Mouse (Mus musculus) embryonic stem cell, embryonic (primary cell): ENCODE data around the gene Dgkg.

Experiments used
- CTCF ChIA-PET, 4 experiments: fragments of 300-600 bp in 2 of 4; fragments of 350-600 bp in 2 of 4; sonication (Branson Sonifier 250); formaldehyde crosslinking; loops; one replicate each; lab custom pipeline; 2022; ENCODE audit warnings: inconsistent platforms in 2 of 4; lab: Charles Lee
- POLR2A ChIA-PET, 4 experiments: fragments of 300-600 bp in 2 of 4; fragments of 350-600 bp in 2 of 4; sonication (Branson Sonifier 250); formaldehyde crosslinking; loops; one replicate each; lab custom pipeline; 2022; ENCODE audit warnings: antibody characterized with exemption in 4 of 4, inconsistent platforms in 1 of 4; lab: Charles Lee

Dgkg gene

GRCm38 (mm10) chr16:22656533-22657444, at the start of gene Dgkg:
TSS of gene Dgkg (minus strand) at chr16:22657221.
- CTCF ChIA-PET, result interaction anchor here in 1 of 4 experiments (0.7 kb wide), 1 partner anchor 569 kb away, joined by 3 read pairs; no protein-coding TSS in a partner anchor
- POLR2A ChIA-PET, result interaction anchor here in 1 of 4 experiments (0.6 kb wide), 1 partner anchor 142 kb away, joined by 3 read pairs; no protein-coding TSS in a partner anchor

GRCm38 (mm10) chr16:22704946-22705345, 47.9 kb upstream of the Dgkg start:
- ChIA-PET POLR2A (interaction anchor here in 3 of 4 experiments (0.6 to 1.4 kb wide), 3 partner anchors 14 to 435 kb away, joined by 3 to 5 read pairs (median 4); no protein-coding TSS in a partner anchor), CTCF (interaction anchor here in 1 of 4 experiments (1.1 to 1.3 kb wide), 2 partner anchors 17 to 140 kb away, joined by 3 read pairs; no protein-coding TSS in a partner anchor)

GRCm38 (mm10) chr16:22704136-22704535, 47.1 kb upstream of the Dgkg start:
- CTCF ChIA-PET, result no interaction called here
- POLR2A ChIA-PET, result no interaction called here

GRCm38 (mm10) chr16:22698846-22699760, 42.1 kb upstream of the Dgkg start:
- CTCF ChIA-PET, result interaction anchor here in 1 of 4 experiments (0.7 kb wide), 1 partner anchor 852 kb away, joined by 3 read pairs; no protein-coding TSS in a partner anchor
- POLR2A ChIA-PET, result no interaction called here

- ChIA-PET CTCF (no interaction called here), POLR2A (no interaction called here)
Measured at GRCm38 (mm10) chr16:22698101-22698500, 41.1 kb upstream of the Dgkg start.

GRCm38 (mm10) chr16:22689622-22690021, 32.6 kb upstream of the Dgkg start:
- ChIA-PET CTCF (no interaction called here), POLR2A (no interaction called here)

- POLR2A ChIA-PET, result no interaction called here
- CTCF ChIA-PET, result interaction anchor here in 2 of 4 experiments (0.6 to 0.7 kb wide), 2 partner anchors 28 to 368 kb away, joined by 3 read pairs; no protein-coding TSS in a partner anchor
Measured at GRCm38 (mm10) chr16:22687711-22688230, 30.8 kb upstream of the Dgkg start.

- POLR2A ChIA-PET, result no interaction called here
- CTCF ChIA-PET, result interaction anchor here in 2 of 4 experiments (0.6 to 0.7 kb wide), 2 partner anchors 41 to 560 kb away, joined by 3 to 8 read pairs; no protein-coding TSS in a partner anchor
Measured at GRCm38 (mm10) chr16:22683605-22684004, 26.6 kb upstream of the Dgkg start.

- ChIA-PET CTCF (no interaction called here), POLR2A (interaction anchor here in 1 of 4 experiments (0.6 kb wide), 1 partner anchor 9 kb away, joined by 3 read pairs; no protein-coding TSS in a partner anchor)
Measured at GRCm38 (mm10) chr16:22682727-22683126, 25.7 kb upstream of the Dgkg start.

- POLR2A ChIA-PET, result no interaction called here
Measured at GRCm38 (mm10) chr16:22679641-22680040, 22.6 kb upstream of the Dgkg start.

GRCm38 (mm10) chr16:22674636-22675035, 17.6 kb upstream of the Dgkg start:
- POLR2A ChIA-PET, result no interaction called here

More at GRCm38 (mm10) chr16:22679641-22680040, 22.6 kb upstream of the Dgkg start:
- CTCF ChIA-PET, result no interaction called here

GRCm38 (mm10) chr16:22674164-22674563, 17.1 kb upstream of the Dgkg start:
- ChIA-PET CTCF (interaction anchor here in 1 of 4 experiments (0.6 kb wide), 1 partner anchor 133 kb away, joined by 5 read pairs; no protein-coding TSS in a partner anchor), POLR2A (interaction anchor here in 1 of 4 experiments (0.6 kb wide), 1 partner anchor 8 kb away, joined by 3 read pairs; no protein-coding TSS in a partner anchor)

More at GRCm38 (mm10) chr16:22674636-22675035, 17.6 kb upstream of the Dgkg start:
- CTCF ChIA-PET, result interaction anchor here in 1 of 4 experiments (0.6 to 1.3 kb wide), 2 partner anchors 110 to 132 kb away, joined by 3 to 5 read pairs; no protein-coding TSS in a partner anchor

GRCm38 (mm10) chr16:22664033-22664432, 7.0 kb upstream of the Dgkg start:
- POLR2A ChIA-PET, result no interaction called here
- CTCF ChIA-PET, result no interaction called here

GRCm38 (mm10) chr16:22663136-22663535, 6.1 kb upstream of the Dgkg start:
- POLR2A ChIA-PET, result no interaction called here
- CTCF ChIA-PET, result interaction anchor here in 1 of 4 experiments (0.6 kb wide), 1 partner anchor 85 kb away, joined by 3 read pairs; no protein-coding TSS in a partner anchor

GRCm38 (mm10) chr16:22661076-22661475, 4.1 kb upstream of the Dgkg start:
- CTCF ChIA-PET, result interaction anchor here in 1 of 4 experiments (0.5 kb wide), 1 partner anchor 45 kb away, joined by 3 read pairs; no protein-coding TSS in a partner anchor
- POLR2A ChIA-PET, result interaction anchor here in 1 of 4 experiments (0.6 to 2.1 kb wide), 2 partner anchors 11 to 359 kb away, joined by 3 to 6 read pairs; no protein-coding TSS in a partner anchor

- CTCF ChIA-PET, result interaction anchor here in 1 of 4 experiments (0.7 kb wide), 1 partner anchor 570 kb away, joined by 3 read pairs; no protein-coding TSS in a partner anchor
- POLR2A ChIA-PET, result interaction anchor here in 1 of 4 experiments (0.5 kb wide), 1 partner anchor 222 kb away, joined by 8 read pairs; no protein-coding TSS in a partner anchor
Measured at GRCm38 (mm10) chr16:22657874-22658789, 1.1 kb upstream of the Dgkg start.

GRCm38 (mm10) chr16:22655812-22656211, 1.2 kb downstream of the Dgkg start:
- ChIA-PET POLR2A (interaction anchor here in 2 of 4 experiments (0.6 to 0.9 kb wide), 4 partner anchors 15 to 151 kb away, joined by 3 to 11 read pairs (median 4); no protein-coding TSS in a partner anchor), CTCF (no interaction called here)
